Mouse (Mus musculus): ENCODE measurements around the gene Dusp8. TPM values are rescaled to one million over a fixed set of nuclear protein-coding genes. Genes with fewer than 3 reads are reported as not detected.
A peak's percentile ranks its signal among the peaks of the same experiment; 100 is the strongest.

Gene Dusp8
- polyA plus RNA-seq, 1 experiment from 2014 or later, result 141 TPM

GRCm38 (mm10) chr7:142040756-142041155, 54.9 kb downstream of the Dusp8 start:
- Histone ChIP-seq H3K36me3 (ENCODE audit: control insufficient read depth, insufficient read depth, low read length) (no peaks in the 10 kb centered on the region), H3K9me3 (ENCODE audit: control insufficient read depth, low read length) (no peaks in the 10 kb centered on the region), H3K9ac (replicated peaks; ENCODE audit: low read depth, low read length) (no peak overlapping the region), H3K27me3 (ENCODE audit: control insufficient read depth, insufficient read depth, low read length) (no peaks in the 10 kb centered on the region), H3K4me1 (ENCODE audit: control insufficient read depth, insufficient read depth, low read length) (no peaks in the 10 kb centered on the region), H3K4me3 (ENCODE audit: low read depth, low read length) (no peak overlapping the region), H3K4me2 (ENCODE audit: low read depth, low read length) (no peak overlapping the region), H3K27ac (ENCODE audit: low read depth, low read length) (no peak overlapping the region)
- WGBS, result 95% methylated on average over 3 of the region's 3 CpGs
- ATAC-seq (ENCODE audit: low read depth), result no peak

GRCm38 (mm10) chr7:142037553-142038170, 58.0 kb downstream of the Dusp8 start:
- no peak overlapping the region for H3K4me3 ChIP-seq (ENCODE audit: low read depth, low read length)
- H3K4me2 ChIP-seq (ENCODE audit: low read depth, low read length), result no peak overlapping the region
- H3K27me3 ChIP-seq (ENCODE audit: control insufficient read depth, insufficient read depth, low read length), result no peaks in the 10 kb centered on the region
- no peak overlapping the region for H3K9ac ChIP-seq (replicated peaks; ENCODE audit: low read depth, low read length)
- peak; percentile 70; the same call in 1 of the 2 replicates for ATAC-seq (ENCODE audit: low read depth)
- H3K36me3 ChIP-seq (ENCODE audit: control insufficient read depth, insufficient read depth, low read length), result no peaks in the 10 kb centered on the region
- H3K27ac ChIP-seq (ENCODE audit: low read depth, low read length), result no peak overlapping the region
- 66% methylated on average over 4 of the region's 4 CpGs for WGBS
- no peaks in the 10 kb centered on the region for H3K9me3 ChIP-seq (ENCODE audit: control insufficient read depth, low read length)
- H3K4me1 ChIP-seq (ENCODE audit: control insufficient read depth, insufficient read depth, low read length), result no peaks in the 10 kb centered on the region

GRCm38 (mm10) chr7:142035048-142035811, 60.4 kb downstream of the Dusp8 start:
- H3K4me3 ChIP-seq (ENCODE audit: low read depth, low read length), result no peak overlapping the region
- H3K4me1 ChIP-seq (ENCODE audit: control insufficient read depth, insufficient read depth, low read length), result no peaks in the 10 kb centered on the region
- H3K4me2 ChIP-seq (ENCODE audit: low read depth, low read length), result no peak overlapping the region
- 84% methylated on average over 2 of the region's 2 CpGs for WGBS
- no peak for ATAC-seq (ENCODE audit: low read depth)
- no peak overlapping the region for H3K9ac ChIP-seq (replicated peaks; ENCODE audit: low read depth, low read length)
- H3K9me3 ChIP-seq (ENCODE audit: control insufficient read depth, low read length), result no peaks in the 10 kb centered on the region
- H3K27ac ChIP-seq (ENCODE audit: low read depth, low read length), result no peak overlapping the region
- H3K27me3 ChIP-seq (ENCODE audit: control insufficient read depth, insufficient read depth, low read length), result no peaks in the 10 kb centered on the region
- H3K36me3 ChIP-seq (ENCODE audit: control insufficient read depth, insufficient read depth, low read length), result no peaks in the 10 kb centered on the region

- Histone ChIP-seq H3K36me3 (ENCODE audit: control insufficient read depth, insufficient read depth, low read length) (no peaks in the 10 kb centered on the region), H3K4me3 (ENCODE audit: low read depth, low read length) (no peak overlapping the region)
Observed at GRCm38 (mm10) chr7:142034198-142034597, 61.4 kb downstream of the Dusp8 start.

GRCm38 (mm10) chr7:142030073-142030472, 65.6 kb downstream of the Dusp8 start:
- Histone ChIP-seq H3K4me3 (ENCODE audit: low read depth, low read length) (no peak overlapping the region), H3K4me1 (ENCODE audit: control insufficient read depth, insufficient read depth, low read length) (0 out of 2 replicates have a peak, but pooled peaks cover 4% of the 10 kb centered on the region), H3K4me2 (ENCODE audit: low read depth, low read length) (no peak overlapping the region), H3K27me3 (ENCODE audit: control insufficient read depth, insufficient read depth, low read length) (no peaks in the 10 kb centered on the region), H3K36me3 (ENCODE audit: control insufficient read depth, insufficient read depth, low read length) (no peaks in the 10 kb centered on the region), H3K27ac (ENCODE audit: low read depth, low read length) (no peak overlapping the region), H3K9me3 (ENCODE audit: control insufficient read depth, low read length) (no peaks in the 10 kb centered on the region), H3K9ac (replicated peaks; ENCODE audit: low read depth, low read length) (no peak overlapping the region)
- ATAC-seq (ENCODE audit: low read depth), result no peak

More at GRCm38 (mm10) chr7:142034198-142034597, 61.4 kb downstream of the Dusp8 start:
- Histone ChIP-seq H3K9me3 (ENCODE audit: control insufficient read depth, low read length) (no peaks in the 10 kb centered on the region), H3K9ac (replicated peaks; ENCODE audit: low read depth, low read length) (no peak overlapping the region), H3K27me3 (ENCODE audit: control insufficient read depth, insufficient read depth, low read length) (no peaks in the 10 kb centered on the region), H3K4me1 (ENCODE audit: control insufficient read depth, insufficient read depth, low read length) (no peaks in the 10 kb centered on the region), H3K27ac (ENCODE audit: low read depth, low read length) (no peak overlapping the region), H3K4me2 (ENCODE audit: low read depth, low read length) (no peak overlapping the region)
- no peak for ATAC-seq (ENCODE audit: low read depth)
- WGBS, result 64% methylated on average over 2 of the region's 2 CpGs

Other genes starting within 250 kb of the Dusp8 start
- 69.2 and 80.0 TPM in 2 replicates for gene Tollip, start 177.3 kb downstream of the Dusp8 start, polyA plus RNA-seq (2014; fragmentation: Nextera tagmentation; extraction: Ambion mirVana)
- 25.8 and 27.7 TPM in 2 replicates for gene Brsk2, start 146.1 kb downstream of the Dusp8 start, polyA plus RNA-seq (2014; fragmentation: Nextera tagmentation; extraction: Ambion mirVana)
- 50.5 and 53.5 TPM in 2 replicates for gene Mob2, start 34.8 kb downstream of the Dusp8 start, polyA plus RNA-seq (2014; fragmentation: Nextera tagmentation; extraction: Ambion mirVana)
- not detected in 2 replicates for gene Gm45618, start 24.9 kb upstream of the Dusp8 start, polyA plus RNA-seq (2014; fragmentation: Nextera tagmentation; extraction: Ambion mirVana)
- not detected in 2 replicates for gene Gm39115, start 40.2 kb upstream of the Dusp8 start, polyA plus RNA-seq (2014; fragmentation: Nextera tagmentation; extraction: Ambion mirVana)
- not detected in 2 replicates for gene Gm45337, start 48.8 kb upstream of the Dusp8 start, polyA plus RNA-seq (2014; fragmentation: Nextera tagmentation; extraction: Ambion mirVana)
- not detected in 2 replicates for gene Gm29735, start 61.3 kb upstream of the Dusp8 start, polyA plus RNA-seq (2014; fragmentation: Nextera tagmentation; extraction: Ambion mirVana)
- gene Gm4553, start 69.9 kb upstream of the Dusp8 start, polyA plus RNA-seq (2014; fragmentation: Nextera tagmentation; extraction: Ambion mirVana), result 0.40 TPM in 1 of 2 replicates, not detected in the other
- not detected in 2 replicates for gene Krtap5-2, start 80.2 kb upstream of the Dusp8 start, polyA plus RNA-seq (2014; fragmentation: Nextera tagmentation; extraction: Ambion mirVana)
- gene Gm10153, start 94.5 kb upstream of the Dusp8 start, polyA plus RNA-seq (2014; fragmentation: Nextera tagmentation; extraction: Ambion mirVana), result not detected in 2 replicates
- gene Krtap5-3, start 105.5 kb upstream of the Dusp8 start, polyA plus RNA-seq (2014; fragmentation: Nextera tagmentation; extraction: Ambion mirVana), result not detected in 2 replicates
- not detected in 2 replicates for gene Gm7579, start 116.0 kb upstream of the Dusp8 start, polyA plus RNA-seq (2014; fragmentation: Nextera tagmentation; extraction: Ambion mirVana)
- gene Krtap5-5, start 134.1 kb upstream of the Dusp8 start, polyA plus RNA-seq (2014; fragmentation: Nextera tagmentation; extraction: Ambion mirVana), result not detected in 2 replicates
- gene Gm40460, start 145.2 kb upstream of the Dusp8 start, polyA plus RNA-seq (2014; fragmentation: Nextera tagmentation; extraction: Ambion mirVana), result not detected in 2 replicates
- gene Gm2431, start 162.5 kb upstream of the Dusp8 start, polyA plus RNA-seq (2014; fragmentation: Nextera tagmentation; extraction: Ambion mirVana), result not detected in 2 replicates
- not detected in 2 replicates for gene Gm4559, start 178.5 kb upstream of the Dusp8 start, polyA plus RNA-seq (2014; fragmentation: Nextera tagmentation; extraction: Ambion mirVana)
- not detected in 2 replicates for gene Krtap5-1, start 201.3 kb upstream of the Dusp8 start, polyA plus RNA-seq (2014; fragmentation: Nextera tagmentation; extraction: Ambion mirVana)
- not detected in 2 replicates for gene Krtap5-4, start 207.7 kb upstream of the Dusp8 start, polyA plus RNA-seq (2014; fragmentation: Nextera tagmentation; extraction: Ambion mirVana)